Mouse (Mus musculus) limb, embryonic 13.5 days (tissue): ENCODE results near the gene Itpk1. TPM values are rescaled to one million over a fixed set of nuclear protein-coding genes. Genes with fewer than 3 reads are reported as not detected.
A peak's percentile ranks its signal among the peaks of the same experiment; 100 is the strongest.

Experiments
- ATAC-seq: fragments of 200-750 bp; cut with Nextera tagmentation; 2 replicates; pipeline ENCODE4 v1.8.0; 2017; ENCODE audit warnings: low read depth, moderate number of reproducible peaks, moderate TSS enrichment; ENCODE audit not compliant: low FRiP score
- H3K27ac ChIP-seq: fragments of 300-500 bp; sonication (generic); 2 replicates; pipeline ENCODE4 v1.5.1; 2015; ENCODE audit warnings: inconsistent platforms, mild to moderate bottlenecking, moderate library complexity
- H3K27me3 ChIP-seq: fragments of 300-500 bp; sonication (generic); 2 replicates; pipeline ENCODE4 v1.6.1; 2015; ENCODE audit warnings: mild to moderate bottlenecking, inconsistent platforms
- H3K36me3 ChIP-seq: fragments of 300-500 bp; sonication (generic); 2 replicates; pipeline ENCODE4 v1.6.1; 2015; ENCODE audit warnings: inconsistent platforms, mild to moderate bottlenecking, moderate library complexity
- H3K4me1 ChIP-seq: fragments of 300-500 bp; sonication (generic); 2 replicates; pipeline ENCODE4 v1.6.1; 2015; ENCODE audit warnings: inconsistent platforms
- H3K4me2 ChIP-seq: fragments of 300-500 bp; sonication (generic); replicated peaks from 2 replicates; pipeline ENCODE4 v1.6.1; 2015; ENCODE audit warnings: inconsistent platforms, mild to moderate bottlenecking, moderate library complexity
- H3K4me3 ChIP-seq: fragments of 300-500 bp; sonication (generic); 2 replicates; pipeline ENCODE4 v1.5.1; 2015; ENCODE audit warnings: moderate library complexity, mild to moderate bottlenecking, inconsistent platforms
- H3K9ac ChIP-seq: fragments of 300-500 bp; sonication (generic); 2 replicates; pipeline ENCODE4 v1.6.1; 2015; ENCODE audit warnings: mild to moderate bottlenecking, inconsistent platforms
- H3K9me3 ChIP-seq: fragments of 300-500 bp; sonication (generic); 2 replicates; pipeline ENCODE4 v1.6.1; 2016; ENCODE audit warnings: inconsistent platforms
- WGBS: fragments of 180-500 bp; shearing (Covaris S2); methylation state at CpG from one replicate; pipeline ENCODE4 v1.1.7; 2015; 5-methylcytosine and 5-hydroxymethylcytosine counted together
- polyA plus RNA-seq: library from polyadenylated mRNA; unstranded; fragments of >200 nt; fragmentation: Nextera tagmentation; extraction: Ambion mirVana; gene quantifications from 2 replicates; pipeline ENCODE4 v1.2.1, GENCODE M21; 2015

The Itpk1 gene
- polyA plus RNA-seq, 1 experiment from 2014 or later = 9.3 TPM

DNA sequence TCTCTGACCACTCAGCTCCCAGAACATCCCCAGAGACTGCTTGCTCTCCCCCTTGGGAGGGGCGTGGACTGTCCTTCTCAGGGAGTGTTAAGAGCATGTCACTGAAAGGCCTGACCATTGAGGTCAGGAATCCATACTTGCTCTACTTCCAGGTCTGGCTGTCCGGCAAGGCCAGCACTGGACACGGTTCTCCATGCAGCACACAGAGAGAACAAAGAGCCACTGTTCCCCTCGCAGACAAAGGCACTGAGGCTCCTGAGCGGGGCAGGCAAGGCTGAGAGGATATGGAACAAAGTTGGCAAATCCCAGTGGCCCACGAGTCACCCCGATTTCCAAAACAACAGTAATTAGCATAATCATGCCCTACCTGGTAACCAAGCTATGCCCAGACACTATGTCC is 77.9 kb downstream of the Itpk1 start:
- no peak for ATAC-seq
- Histone ChIP-seq H3K9me3 (no peaks in the 10 kb centered on the region), H3K27ac (no peak overlapping the region), H3K27me3 (no peaks in the 10 kb centered on the region), H3K4me3 (no peak overlapping the region), H3K36me3 (no peaks in the 10 kb centered on the region; the same call in 1 of the 2 replicates), H3K9ac (no peak overlapping the region), H3K4me1 (peaks cover 11% of the 10 kb centered on the region; the same call in 1 of the 2 replicates), H3K4me2 (no peak overlapping the region)
- WGBS = 72% methylated on average over 7 of the region's 7 CpGs

DNA sequence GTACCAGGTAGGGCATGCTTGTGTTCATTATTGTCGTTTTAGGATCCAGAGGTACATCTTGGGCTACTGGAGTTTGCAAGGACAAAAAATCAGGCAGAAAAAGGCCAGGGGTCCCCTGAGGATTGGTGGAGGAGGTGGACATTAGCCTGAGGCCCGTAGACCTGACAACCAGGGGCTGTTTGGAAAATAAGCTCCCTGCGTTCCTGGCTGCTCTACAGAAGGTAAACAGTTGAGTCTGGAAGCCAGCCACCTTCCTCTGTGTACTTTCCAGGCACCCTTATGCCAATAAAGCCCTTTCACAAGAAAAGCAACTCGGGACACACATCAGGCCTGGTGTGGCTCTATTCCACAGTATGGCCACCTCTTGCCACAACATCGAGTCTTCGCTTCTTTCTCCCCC is 79.0 kb downstream of the Itpk1 start:
- no peak overlapping the region for H3K27ac ChIP-seq
- 61% methylated on average over 6 of the region's 6 CpGs for WGBS
- H3K36me3 ChIP-seq = no peaks in the 10 kb centered on the region; the same call in 1 of the 2 replicates
- no peak for ATAC-seq
- H3K9ac ChIP-seq = no peak overlapping the region
- H3K4me3 ChIP-seq = no peak overlapping the region
- H3K9me3 ChIP-seq = no peaks in the 10 kb centered on the region
- H3K4me2 ChIP-seq = no peak overlapping the region
- no peaks in the 10 kb centered on the region for H3K27me3 ChIP-seq
- H3K4me1 ChIP-seq = 0 out of 2 replicates have a peak, but pooled peaks cover 11% of the 10 kb centered on the region

DNA sequence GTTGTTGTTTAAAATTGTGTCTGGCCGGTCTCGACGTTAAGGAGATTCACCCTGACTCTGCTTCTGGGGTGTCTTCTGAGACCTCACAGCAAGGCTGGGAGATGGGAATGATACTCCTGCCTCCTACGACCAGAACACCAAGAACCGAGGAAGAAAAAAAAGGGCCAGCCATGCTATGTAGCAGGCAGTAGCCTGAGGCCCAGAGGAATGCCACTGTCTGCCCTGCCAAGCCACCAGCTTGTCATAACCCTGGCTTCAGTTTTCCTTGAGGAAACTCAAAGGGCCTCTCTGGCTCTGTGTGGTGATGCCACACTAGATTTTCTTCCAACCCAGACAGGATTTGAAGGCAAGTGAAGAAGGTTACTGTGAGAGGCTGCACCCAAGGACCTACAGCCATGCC is 79.6 kb downstream of the Itpk1 start:
- 0 out of 2 replicates have a peak, but pooled peaks cover 11% of the 10 kb centered on the region for H3K4me1 ChIP-seq
- 63% methylated on average over 5 of the region's 5 CpGs for WGBS

DNA sequence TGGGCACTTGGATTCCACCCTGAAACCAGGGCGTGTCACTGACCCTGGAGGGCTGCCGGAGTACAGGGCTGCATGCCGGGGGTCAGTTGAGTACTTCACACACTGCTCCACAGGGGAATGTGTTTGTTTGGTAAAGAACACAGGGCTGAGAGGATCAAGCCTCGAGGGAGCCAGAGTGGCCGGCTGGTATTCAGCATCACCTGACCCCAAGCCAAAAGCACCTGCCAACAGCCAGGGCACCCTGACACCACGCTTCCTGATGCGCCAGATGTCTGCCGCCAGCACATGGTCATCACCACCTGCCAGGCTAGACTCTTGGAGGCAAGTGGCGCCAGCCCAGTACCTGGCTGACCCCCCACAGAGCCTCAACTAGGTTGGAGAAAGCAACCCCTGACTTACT is 80.9 kb downstream of the Itpk1 start:
- WGBS = 82% methylated on average over 9 of the region's 9 CpGs
- no peak for ATAC-seq
- Histone ChIP-seq H3K27ac (no peak overlapping the region), H3K9ac (no peak overlapping the region), H3K4me2 (no peak overlapping the region), H3K4me1 (peaks cover 11% of the 10 kb centered on the region; the same call in 1 of the 2 replicates), H3K27me3 (no peaks in the 10 kb centered on the region), H3K9me3 (no peaks in the 10 kb centered on the region), H3K4me3 (no peak overlapping the region), H3K36me3 (no peaks in the 10 kb centered on the region; the same call in 1 of the 2 replicates)

More for the DNA sequence above, 79.6 kb downstream of the Itpk1 start:
- ATAC-seq = no peak
- Histone ChIP-seq H3K27me3 (no peaks in the 10 kb centered on the region), H3K4me2 (no peak overlapping the region), H3K9ac (no peak overlapping the region), H3K4me3 (no peak overlapping the region), H3K27ac (no peak overlapping the region), H3K9me3 (no peaks in the 10 kb centered on the region), H3K36me3 (no peaks in the 10 kb centered on the region; the same call in 1 of the 2 replicates)

DNA sequence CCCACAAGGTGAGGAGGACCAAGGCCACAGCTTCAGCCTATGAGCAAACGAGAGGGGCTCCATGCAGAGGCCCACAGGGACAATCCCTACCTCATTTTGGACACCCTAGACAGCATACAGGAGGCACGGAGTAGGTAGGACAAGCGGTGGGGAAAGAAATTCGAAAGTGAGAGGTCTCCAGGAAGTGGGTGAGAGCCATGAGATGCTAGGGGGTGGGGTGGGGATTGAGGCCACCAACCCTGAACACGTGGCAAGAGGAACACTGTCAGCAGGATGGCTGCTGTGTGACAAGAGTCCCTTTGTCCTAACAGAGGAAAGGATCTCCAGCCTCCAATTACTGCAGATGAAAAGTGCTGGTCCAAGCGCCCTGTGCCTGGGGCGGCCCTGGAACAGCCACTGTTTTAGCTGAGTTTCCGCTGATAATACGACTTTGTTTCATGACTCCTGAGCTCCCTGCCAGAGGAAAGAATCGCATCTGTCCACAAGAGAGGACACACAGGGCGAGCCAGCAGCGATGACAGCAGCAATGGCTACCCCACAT is 82.4 kb downstream of the Itpk1 start:
- H3K4me2 ChIP-seq = no peak overlapping the region
- no peak overlapping the region for H3K9ac ChIP-seq
- no peaks in the 10 kb centered on the region for H3K9me3 ChIP-seq
- no peak for ATAC-seq
- H3K4me1 ChIP-seq = peaks cover 24% of the 10 kb centered on the region
- WGBS = 73% methylated on average over 12 of the region's 12 CpGs
- H3K27ac ChIP-seq = no peak overlapping the region
- H3K4me3 ChIP-seq = no peak overlapping the region
- H3K27me3 ChIP-seq = no peaks in the 10 kb centered on the region
- no peaks in the 10 kb centered on the region; the same call in 1 of the 2 replicates for H3K36me3 ChIP-seq

DNA sequence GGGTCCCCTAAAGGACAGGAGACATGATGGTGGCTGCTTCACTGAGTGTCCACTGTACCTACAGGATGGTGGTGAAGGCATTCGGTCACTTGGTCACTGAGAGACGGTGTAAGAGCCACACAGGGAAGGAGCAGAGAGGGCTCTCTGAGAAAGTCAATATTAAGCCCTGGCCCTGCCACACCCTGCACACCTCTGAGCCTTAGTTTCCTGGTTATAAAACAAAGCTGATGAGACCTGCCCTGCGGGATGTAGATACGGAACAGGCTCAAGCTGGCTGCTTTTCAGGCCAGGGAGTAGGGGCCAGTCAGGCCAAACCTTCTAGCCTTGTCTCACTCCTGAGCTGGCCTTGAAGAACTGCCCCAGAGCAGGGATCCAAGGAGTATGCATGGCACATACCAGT is 82.9 kb downstream of the Itpk1 start:
- WGBS = 89% methylated on average over 4 of the region's 4 CpGs
- Histone ChIP-seq H3K27me3 (no peaks in the 10 kb centered on the region), H3K9ac (no peak overlapping the region), H3K36me3 (no peaks in the 10 kb centered on the region; the same call in 1 of the 2 replicates), H3K4me1 (peaks cover 28% of the 10 kb centered on the region), H3K4me2 (no peak overlapping the region), H3K9me3 (no peaks in the 10 kb centered on the region), H3K27ac (no peak overlapping the region), H3K4me3 (no peak overlapping the region)
- ATAC-seq = no peak

DNA sequence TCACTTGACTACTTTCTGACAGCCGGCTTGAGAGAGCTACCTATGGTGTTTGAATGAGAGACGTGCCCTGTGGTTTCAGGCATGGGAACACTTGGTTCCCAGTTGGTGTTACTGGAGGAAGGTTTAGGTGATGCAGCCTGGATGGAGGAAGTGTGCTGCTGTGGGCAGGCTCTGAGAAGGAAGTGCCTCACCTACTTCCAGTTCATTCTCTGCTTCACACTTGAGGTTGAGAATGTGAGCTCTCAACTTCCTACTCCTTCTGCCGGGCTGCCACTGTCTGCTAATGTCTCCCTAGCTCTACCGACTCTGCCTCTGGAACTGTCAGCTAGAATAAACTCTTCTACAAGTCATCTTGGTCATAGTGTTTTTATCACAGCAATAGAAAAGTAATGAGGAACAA is 83.5 kb downstream of the Itpk1 start:
- peaks cover 30% of the 10 kb centered on the region for H3K4me1 ChIP-seq
- ATAC-seq = no peak
- no peak overlapping the region for H3K4me3 ChIP-seq
- WGBS = 89% methylated on average over 4 of the region's 4 CpGs
- H3K36me3 ChIP-seq = no peaks in the 10 kb centered on the region; the same call in 1 of the 2 replicates
- no peak overlapping the region for H3K4me2 ChIP-seq
- no peak overlapping the region for H3K27ac ChIP-seq
- no peak overlapping the region for H3K9ac ChIP-seq
- H3K27me3 ChIP-seq = no peaks in the 10 kb centered on the region
- no peaks in the 10 kb centered on the region for H3K9me3 ChIP-seq

DNA sequence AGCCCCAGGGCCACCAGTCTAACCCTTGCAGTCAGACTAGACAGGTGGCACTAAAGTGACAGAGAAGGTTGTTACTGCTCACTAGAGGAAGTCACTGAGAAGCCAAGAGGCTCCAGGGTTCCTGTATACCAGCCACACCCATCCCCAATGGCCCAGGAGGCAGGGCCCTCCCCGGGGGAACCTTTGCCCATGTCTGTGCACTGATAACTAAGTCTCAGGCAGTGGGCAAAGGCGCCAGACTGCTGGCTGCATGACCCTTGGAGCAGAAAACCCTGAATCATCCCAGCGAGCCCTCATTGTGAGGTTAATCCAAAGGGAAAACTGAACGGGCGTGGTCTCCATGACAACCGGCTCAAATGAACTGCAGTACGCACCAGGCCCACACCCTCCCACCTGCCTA is 84.8 kb downstream of the Itpk1 start:
- no peak for ATAC-seq
- Histone ChIP-seq H3K4me2 (no peak overlapping the region), H3K36me3 (no peaks in the 10 kb centered on the region; the same call in 1 of the 2 replicates), H3K27me3 (no peaks in the 10 kb centered on the region), H3K4me3 (no peak overlapping the region), H3K9me3 (no peaks in the 10 kb centered on the region), H3K4me1 (peaks cover 26% of the 10 kb centered on the region), H3K9ac (no peak overlapping the region), H3K27ac (no peak overlapping the region)
- WGBS = 73% methylated on average over 7 of the region's 7 CpGs

DNA sequence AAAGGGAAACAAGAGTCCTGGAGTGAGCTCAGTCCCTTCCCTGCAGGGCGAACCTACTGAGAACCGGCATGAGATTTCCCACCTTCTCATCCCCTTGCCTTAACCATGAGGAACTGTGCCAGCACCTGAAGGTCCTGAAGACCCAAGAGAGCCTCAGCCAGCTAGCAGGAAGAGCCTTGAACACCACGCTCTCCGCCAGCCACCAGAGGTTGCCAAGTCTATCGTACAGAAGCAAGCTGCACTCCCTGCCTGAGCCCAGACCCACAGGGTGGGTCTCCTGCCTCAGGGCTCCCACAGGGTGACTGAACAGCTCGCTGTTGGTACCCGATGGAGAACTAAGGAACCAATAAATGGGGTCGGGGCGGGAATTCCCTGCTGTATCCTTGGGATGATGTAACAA is 86.6 kb downstream of the Itpk1 start:
- peaks cover 26% of the 10 kb centered on the region for H3K4me1 ChIP-seq
- no peaks in the 10 kb centered on the region; the same call in 1 of the 2 replicates for H3K36me3 ChIP-seq
- ATAC-seq = no peak
- no peak overlapping the region for H3K4me3 ChIP-seq
- H3K9me3 ChIP-seq = no peaks in the 10 kb centered on the region
- no peak overlapping the region; the same call in 1 of the 2 replicates for H3K27ac ChIP-seq
- no peak overlapping the region for H3K4me2 ChIP-seq
- H3K9ac ChIP-seq = 0 out of 2 replicates have a peak overlapping the region, but pooled peaks have one; percentile 8
- 46% methylated on average over 9 of the region's 9 CpGs for WGBS
- H3K27me3 ChIP-seq = no peaks in the 10 kb centered on the region

DNA sequence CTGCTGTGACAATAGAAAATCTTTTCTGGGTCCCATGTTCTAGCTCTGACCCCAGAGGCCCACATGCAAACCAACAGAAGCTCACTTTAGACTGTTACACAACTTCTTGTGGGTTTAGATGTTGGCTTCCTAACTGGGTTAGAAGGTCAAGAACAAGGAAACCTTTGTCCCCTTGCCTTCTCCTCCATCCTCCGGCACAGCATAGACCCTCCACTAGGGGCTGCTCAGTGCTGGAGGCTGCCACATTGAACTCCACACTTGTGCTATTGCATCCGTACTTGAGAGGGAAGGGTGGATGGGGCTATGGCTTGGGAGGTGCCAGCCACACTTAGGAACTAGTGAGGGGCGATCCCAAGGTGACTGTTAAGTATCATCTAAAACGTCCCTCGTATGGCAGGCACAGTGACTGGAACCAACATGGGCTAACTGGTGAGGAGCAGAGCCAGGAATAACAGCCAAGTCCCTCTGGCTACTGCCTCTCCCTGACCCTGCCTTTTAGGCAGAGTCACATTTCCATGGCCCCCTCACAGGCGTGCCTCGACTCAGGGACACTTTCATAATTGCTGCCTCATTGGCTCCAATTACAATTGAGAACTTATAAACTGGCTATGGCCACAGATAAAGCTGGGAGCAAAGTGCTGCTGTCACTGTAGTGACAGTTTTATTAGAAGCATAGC is 87.7 kb downstream of the Itpk1 start:
- H3K9me3 ChIP-seq = no peaks in the 10 kb centered on the region
- no peak overlapping the region for H3K4me2 ChIP-seq
- H3K27ac ChIP-seq = no peak overlapping the region
- no peak overlapping the region for H3K4me3 ChIP-seq
- H3K9ac ChIP-seq = no peak overlapping the region
- ATAC-seq = peak; percentile 35; the same call in 1 of the 2 replicates
- no peaks in the 10 kb centered on the region for H3K27me3 ChIP-seq
- peaks cover 26% of the 10 kb centered on the region for H3K4me1 ChIP-seq
- no peaks in the 10 kb centered on the region; the same call in 1 of the 2 replicates for H3K36me3 ChIP-seq
- whole genome bisulfite sequencing = 36% methylated on average over 7 of the region's 7 CpGs

DNA sequence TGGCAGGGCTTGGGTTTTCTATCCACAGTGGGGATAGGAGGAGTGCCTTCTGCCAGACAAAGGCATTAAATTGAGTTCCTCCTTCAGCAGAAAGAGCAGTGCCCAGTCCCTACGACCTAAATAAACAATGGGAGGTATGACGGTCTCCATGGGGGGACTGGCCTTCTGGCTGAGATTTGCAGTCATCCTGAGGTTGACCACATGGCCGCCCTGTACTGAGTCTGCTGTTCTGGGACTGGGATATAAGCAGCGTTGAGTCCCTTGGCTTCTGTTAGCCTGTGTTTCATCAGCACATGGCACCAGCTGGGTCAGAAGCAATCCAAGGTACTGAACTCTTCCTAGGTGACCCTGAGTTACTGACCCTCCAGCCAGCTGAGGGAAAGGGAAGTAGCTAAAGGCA is 88.5 kb downstream of the Itpk1 start:
- Histone ChIP-seq H3K9ac (no peak overlapping the region), H3K27me3 (no peaks in the 10 kb centered on the region), H3K9me3 (no peaks in the 10 kb centered on the region), H3K4me3 (no peak overlapping the region), H3K27ac (no peak overlapping the region), H3K4me1 (peaks cover 26% of the 10 kb centered on the region), H3K4me2 (no peak overlapping the region), H3K36me3 (no peaks in the 10 kb centered on the region)
- ATAC-seq = no peak
- 45% methylated on average over 4 of the region's 4 CpGs for WGBS

DNA sequence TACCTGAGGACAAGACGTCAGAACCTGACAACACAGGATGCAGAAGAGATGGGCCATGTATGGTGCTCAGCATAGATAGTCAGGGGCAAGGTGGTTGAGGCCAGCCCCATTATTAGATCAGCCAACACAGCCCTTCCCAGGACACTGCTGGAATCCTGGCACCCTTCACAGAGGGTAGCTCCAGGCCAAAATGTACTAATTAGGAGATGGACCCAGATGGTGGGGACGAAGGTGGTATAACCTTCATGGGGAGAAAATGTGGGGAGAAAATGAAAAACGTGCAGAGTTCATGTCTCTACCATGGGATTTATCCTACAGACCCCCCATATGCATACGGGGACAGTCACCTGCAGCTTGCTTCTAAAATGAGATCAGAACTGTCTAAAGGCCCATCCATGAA is 91.3 kb downstream of the Itpk1 start:
- Histone ChIP-seq H3K4me2 (no peak overlapping the region), H3K4me3 (no peak overlapping the region), H3K27ac (no peak overlapping the region), H3K9me3 (no peaks in the 10 kb centered on the region), H3K9ac (no peak overlapping the region), H3K4me1 (peaks cover 23% of the 10 kb centered on the region), H3K36me3 (no peaks in the 10 kb centered on the region), H3K27me3 (no peaks in the 10 kb centered on the region)
- no peak for ATAC-seq
- 87% methylated on average over 4 of the region's 4 CpGs for WGBS
